Comparison of ENCODE assay signal across 19 mouse cellular contexts in the genomic region with DNA sequence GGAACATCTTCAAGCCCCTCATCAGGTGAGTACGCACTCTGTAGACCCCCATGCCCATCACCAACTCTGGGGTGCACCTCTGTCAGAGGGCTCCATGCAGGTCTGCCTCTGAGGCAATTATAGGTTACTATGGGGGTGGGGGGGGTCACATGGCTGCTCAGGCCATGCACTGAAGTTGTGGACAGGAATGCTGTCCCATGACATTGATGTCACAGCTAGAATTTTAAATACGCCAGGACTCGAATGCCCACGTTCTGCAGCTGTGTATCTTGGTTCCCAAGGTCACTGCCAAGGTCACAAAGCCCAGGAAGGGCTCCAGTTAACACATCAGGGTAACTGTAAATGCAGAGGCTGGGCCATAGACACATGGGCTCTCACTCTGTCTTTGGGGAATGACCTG. TPM values are rescaled to one million over a fixed set of nuclear protein-coding genes. Genes with fewer than 3 reads are reported as not detected.
"Had no signal": no experiment of that assay in that cellular context is flagged by ENCODE, and none has a peak within 500 bp of the region (broad histone marks: within the 10 kb centered on the region; RNA-seq: fewer than 3 reads in every experiment).

No protein-coding gene starts in this region.

- DNase-seq: lung, adult 2 months; lung, postnatal 14 days; lung, postnatal 36 days; right cerebral cortex, postnatal 14 days; thymus, adult 2 months; thymus, postnatal 25 days; thymus, postnatal 4 days had no signal

- H3K4me2 ChIP-seq: lung, embryonic 15.5 days; midbrain, embryonic 11.5 days; midbrain, embryonic 13.5 days; midbrain, embryonic 15.5 days; neural tube, embryonic 12.5 days; stomach, embryonic 15.5 days had no signal

- H3K4me1 ChIP-seq: lung, embryonic 15.5 days; megakaryocyte, embryonic 14.5 days; midbrain, embryonic 13.5 days; midbrain, embryonic 15.5 days; stomach, embryonic 15.5 days had no signal

- H3K9ac ChIP-seq: lung, embryonic 15.5 days; midbrain, embryonic 13.5 days; midbrain, embryonic 15.5 days; neural tube, embryonic 12.5 days; stomach, embryonic 15.5 days had no signal

- H3K4me3 ChIP-seq: lung, embryonic 15.5 days; megakaryocyte, embryonic 14.5 days; midbrain, embryonic 13.5 days; midbrain, embryonic 15.5 days; neural tube, embryonic 12.5 days; stomach, embryonic 15.5 days had no signal

- H3K27me3 ChIP-seq: lung, embryonic 15.5 days; midbrain, embryonic 15.5 days; neural tube, embryonic 12.5 days; stomach, embryonic 15.5 days had no signal

- ATAC-seq: lung, postnatal 0 days; midbrain, embryonic 13.5 days; midbrain, embryonic 15.5 days had no signal

- H3K36me3 ChIP-seq: lung, embryonic 15.5 days; midbrain, embryonic 13.5 days; midbrain, embryonic 15.5 days; neural tube, embryonic 12.5 days; stomach, embryonic 15.5 days had no signal

- H3K27ac ChIP-seq: lung, embryonic 15.5 days; macrophage; midbrain, embryonic 13.5 days; midbrain, embryonic 15.5 days; neural tube, embryonic 12.5 days; stomach, embryonic 15.5 days had no signal

- H3K9me3 ChIP-seq: lung, embryonic 15.5 days; megakaryocyte, embryonic 14.5 days; midbrain, embryonic 13.5 days; midbrain, embryonic 15.5 days; neural tube, embryonic 12.5 days; stomach, embryonic 15.5 days had no signal

RNA-seq across cellular contexts. Expression of gene Arhgap8, which starts 26.0 kb away (rescaled TPM):
- total RNA-seq: megakaryocyte progenitor cell, adult 5-6 weeks; monocyte, adult 5-6 weeks; neutrophil, adult 5-6 weeks had no signal
- polyA plus RNA-seq: macrophage had no signal
